Mouse (Mus musculus) liver (tissue): ENCODE measurements at regions not wholly inside any gene's neighbourhood (a gene's known extent, or its start where the extent isn't known, plus 50 kb on each side); places are given as distances from the start of the nearest gene placed in this dataset.

Experiments
- DNase-seq: peaks from one replicate; pipeline ENCODE4 v3.0.0-alpha.2; 2020; ENCODE audit warnings: mixed read lengths

DNA sequence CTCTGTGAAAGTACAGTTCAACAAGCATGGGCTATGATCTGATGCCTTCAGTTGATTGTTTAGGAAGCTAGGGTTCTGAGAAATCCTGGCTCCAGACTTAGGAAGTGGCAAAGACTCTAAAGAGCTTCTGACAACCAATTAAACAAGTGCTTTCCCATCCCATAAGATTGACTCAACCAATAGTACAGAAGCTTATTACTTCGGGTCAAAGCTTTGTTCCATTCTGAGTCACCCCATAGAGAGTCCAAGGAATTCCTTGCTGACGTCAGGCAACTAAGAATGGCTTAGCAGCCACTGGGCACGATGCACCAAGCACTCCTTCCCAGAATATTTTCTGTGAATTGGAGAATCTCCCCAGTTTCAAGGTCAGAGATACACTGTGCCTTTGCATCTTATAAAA lies 59.0 kb upstream of the Ntm start:
- DNase-seq: no peak

DNA sequence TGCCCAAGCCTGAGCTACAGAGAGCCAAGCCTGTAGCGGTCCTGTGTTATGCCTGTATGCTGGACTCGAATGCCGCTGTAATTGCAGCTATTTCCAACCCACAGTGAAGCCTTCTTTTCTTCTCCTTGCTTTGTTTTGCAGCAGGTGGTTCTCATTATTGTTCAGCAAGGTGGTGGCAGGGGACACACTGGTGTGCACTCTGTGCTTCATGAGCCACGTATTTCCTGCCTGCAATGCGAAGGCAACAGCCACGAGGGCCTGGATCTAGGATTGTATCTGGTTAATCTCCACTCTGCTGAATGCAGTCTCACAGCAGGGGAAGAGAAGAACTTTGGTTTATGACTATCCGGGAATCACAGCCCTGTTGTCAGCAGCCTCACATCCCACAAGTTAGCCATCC lies 62.3 kb upstream of the Ntm start:
- DNase-seq: no peak

DNA sequence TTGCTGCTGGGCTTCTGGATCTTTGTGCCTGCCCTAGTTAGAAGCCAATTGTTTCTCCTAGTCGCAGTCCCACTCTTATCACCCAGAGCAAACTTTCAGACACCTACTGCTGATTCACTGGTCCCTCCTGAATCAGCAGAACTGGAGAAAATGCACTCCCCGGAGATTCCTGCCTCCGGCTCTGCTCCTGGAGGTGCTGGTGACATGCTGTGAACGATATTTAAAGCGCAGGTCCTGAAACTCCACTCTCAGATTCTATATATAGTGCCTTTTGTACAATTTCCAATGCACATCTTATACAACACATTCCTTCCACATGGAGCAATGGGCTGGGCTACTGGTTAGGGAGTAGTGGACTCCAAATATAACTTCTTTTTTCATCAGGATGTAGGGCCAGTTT lies 64.0 kb upstream of the Ntm start:
- DNase-seq: no peak

DNA sequence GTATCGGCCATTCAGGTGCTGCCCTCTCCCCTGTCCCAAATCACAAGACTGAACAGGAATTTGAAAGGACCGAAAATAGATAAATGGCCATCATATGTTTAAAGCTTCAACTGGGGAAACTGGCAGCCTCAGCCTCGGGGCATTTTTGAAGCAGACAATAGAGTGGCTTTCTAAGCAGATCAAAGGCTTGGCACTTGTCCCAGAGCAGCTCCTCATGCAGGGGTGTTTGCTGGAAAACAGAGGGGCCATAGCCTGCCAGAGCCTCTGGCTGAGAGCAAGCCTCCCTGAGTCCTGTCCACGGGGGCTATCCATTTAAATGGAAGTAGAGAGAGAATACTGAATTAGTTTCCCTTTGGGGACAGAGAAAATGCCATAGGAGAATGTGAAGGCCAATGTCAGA lies 77.5 kb upstream of the Ntm start:
- no peak for DNase-seq

DNA sequence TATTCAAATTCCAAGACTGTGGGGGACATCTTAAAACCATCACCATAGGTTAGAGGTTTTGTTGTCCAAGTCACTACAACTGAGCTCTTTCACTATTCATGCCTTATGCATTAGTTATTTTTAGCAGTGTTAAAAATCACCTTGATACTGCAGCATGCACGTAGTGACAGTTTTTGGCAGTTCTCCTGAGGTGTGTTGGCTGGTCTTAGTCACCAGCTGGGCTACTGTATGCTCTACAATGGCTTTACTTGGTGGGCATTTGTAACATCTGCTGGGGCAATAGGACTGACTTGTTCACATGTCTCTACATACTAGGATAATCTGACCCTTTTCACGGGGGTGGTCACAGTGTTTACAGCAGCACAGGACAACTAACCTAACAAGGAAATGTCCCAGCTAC lies 101.6 kb upstream of the Ntm start:
- DNase-seq: no peak

DNA sequence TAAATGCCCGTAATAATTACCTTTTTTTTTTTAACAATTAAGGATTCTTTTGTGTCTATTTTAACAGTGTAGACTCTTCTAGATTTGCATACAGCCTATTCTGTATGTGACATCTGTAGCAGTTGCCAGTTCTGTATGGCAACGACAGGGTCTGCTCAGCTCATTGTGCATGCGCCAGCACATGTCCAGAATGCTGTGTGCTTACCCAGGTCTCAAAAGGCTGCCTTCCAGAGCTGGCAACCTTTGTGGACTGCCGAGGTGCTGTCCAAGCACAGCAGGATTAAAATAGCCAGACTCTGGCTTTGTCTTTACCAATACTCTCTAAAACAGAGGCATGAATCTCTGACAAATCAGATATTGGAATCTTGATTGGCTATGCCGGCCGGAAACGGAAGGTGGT lies 105.0 kb upstream of the Ntm start:
- DNase-seq: no peak

DNA sequence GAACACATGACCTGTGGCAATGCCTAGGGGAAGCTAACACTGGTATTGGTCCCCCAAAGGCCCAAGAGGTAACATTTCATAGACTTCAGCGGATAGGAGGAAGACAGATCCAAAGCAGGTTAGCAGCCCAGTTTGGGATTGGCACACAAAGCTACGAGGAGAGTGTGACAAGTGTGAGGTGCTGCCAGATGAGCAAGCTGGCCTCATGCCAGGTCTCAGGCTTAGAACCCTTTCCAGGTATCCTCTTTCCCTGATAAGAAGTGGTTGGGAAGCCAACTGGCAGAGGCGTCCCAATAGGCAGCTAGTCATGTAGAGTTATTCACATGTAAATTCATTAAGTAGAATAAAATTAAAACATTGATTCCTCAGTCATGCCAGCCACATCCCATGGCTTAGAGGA lies 112.3 kb upstream of the Ntm start:
- no peak for DNase-seq

DNA sequence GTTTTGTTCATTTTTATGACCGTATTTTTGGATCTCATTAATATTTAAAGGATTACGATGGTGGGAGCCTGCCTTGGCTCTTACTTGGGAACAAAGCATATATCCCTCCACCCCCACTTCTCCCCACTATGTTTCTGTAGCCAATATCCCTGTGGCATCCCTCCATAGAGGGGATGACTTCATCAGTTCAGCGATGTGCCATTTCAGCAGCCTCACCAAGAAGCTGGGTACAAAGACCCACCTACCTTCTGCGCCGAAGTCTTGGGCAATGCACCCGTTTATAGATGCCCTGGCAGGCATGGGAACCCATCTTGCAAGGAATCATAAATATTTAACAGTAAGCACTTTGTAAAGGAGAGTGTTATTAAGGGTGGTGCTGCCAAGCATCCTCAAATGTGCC lies 113.1 kb upstream of the Ntm start:
- DNase-seq: no peak

DNA sequence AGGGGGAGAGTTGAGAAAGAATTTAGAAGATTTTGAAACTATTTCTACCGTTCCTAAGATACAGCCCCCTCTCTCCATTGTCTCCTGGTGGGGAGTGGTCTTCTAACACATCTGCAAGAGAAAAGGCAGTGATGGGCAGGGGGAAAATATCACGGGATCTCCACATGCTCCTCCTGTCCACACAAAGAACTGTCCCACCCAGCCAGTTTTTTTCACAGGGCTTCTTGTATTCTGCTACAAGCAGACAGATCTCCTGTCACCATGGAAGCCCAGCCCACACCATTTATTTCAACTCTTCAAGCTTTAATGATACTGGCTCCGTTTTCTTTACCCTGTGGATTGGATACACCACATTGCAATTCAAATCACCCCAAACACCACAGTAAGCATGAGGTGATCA lies 113.5 kb upstream of the Ntm start:
- no peak for DNase-seq

DNA sequence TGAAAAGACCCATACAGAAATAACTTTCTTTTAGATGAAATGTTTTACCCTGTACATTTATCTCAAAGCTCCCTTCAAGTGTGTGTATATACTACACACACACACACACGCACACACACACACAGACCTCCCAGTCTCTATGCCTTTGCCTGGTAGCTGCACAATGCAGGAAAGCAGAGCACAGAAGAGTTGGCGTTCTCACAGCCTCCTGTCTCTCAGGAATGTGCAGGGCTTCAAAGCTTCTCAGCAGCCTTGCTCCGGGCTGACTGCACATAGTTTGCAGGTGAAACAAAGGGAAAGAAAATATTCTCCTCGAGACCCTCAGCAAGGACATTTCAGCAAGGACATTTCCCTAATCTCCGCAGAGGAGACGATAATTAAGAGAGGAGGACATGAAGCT lies 139.0 kb upstream of the Ntm start:
- no peak for DNase-seq

DNA sequence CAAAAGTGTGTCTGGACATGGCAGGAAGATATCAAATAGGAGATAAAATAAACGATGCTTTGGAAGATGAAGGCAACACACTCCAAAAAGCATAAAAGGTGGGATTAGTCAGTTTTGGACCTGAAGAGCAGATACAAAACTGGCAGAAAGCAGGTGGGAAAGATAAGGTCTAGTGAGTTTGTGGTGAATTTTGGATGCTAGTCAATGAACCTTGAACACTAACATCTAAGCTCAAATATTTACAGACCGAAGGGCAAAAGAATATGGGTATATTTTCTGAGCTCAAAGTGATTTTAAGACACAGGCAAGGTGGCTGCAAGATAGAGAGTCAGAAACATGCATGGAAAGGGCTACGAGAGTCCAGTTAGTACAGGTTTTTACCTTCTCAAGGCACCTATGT lies 159.4 kb upstream of the Ntm start:
- DNase-seq: no peak

DNA sequence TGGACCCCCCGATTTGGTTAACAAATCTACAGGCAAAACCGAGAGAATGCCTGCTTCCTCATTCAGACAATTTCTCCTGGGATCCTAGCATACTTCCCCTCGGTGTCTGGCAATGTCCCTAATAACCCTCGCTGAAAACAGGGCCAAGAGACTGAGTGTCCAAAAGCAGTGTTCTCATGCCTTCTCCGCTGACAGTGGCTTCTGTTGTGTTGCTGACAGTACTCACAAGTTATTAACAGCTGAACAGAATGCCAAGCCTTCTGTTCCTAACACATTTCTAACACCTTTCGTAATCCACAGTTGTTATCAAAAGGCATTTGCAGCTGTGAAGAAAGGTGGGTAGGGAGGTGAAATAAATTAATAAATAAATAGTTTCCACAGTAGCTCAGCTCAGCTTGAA lies 166.2 kb upstream of the Ntm start:
- DNase-seq: no peak

DNA sequence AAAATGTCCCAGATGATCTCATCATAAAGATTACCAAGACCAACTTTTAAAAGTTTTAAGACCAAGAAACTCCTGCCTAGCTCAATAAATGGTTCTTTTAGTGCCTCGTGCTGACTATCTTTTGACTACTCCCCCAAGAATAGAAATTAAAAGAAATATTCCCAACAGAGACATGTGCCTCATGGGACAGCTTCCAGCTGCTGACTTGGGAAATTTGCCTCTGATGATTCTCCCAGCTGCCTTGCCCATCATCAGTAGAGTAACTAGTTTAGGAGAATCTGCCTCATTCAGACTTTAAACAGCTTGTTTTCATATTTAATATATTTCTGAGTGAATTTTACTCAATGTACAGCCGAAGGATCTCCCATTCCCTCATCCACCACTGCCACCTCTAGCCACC lies 168.7 kb upstream of the Ntm start:
- DNase-seq: no peak

DNA sequence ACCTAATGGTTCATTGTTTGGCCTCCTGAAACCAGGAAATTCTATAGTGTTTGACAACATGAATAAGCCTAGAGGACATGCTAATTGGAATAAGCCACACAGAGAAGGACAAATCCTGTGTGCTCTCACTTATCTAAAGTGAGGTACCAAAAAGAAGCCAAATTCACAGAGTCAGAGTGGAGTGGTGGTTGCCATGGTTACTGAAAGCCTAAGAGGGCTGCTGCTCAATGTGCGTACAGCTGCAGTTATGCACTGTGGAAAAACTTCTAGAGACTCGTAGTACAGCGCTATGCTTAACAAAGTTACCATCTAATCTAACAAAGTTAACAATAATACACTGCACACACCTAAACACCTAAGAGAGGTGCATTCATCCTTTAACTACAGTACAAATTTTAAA lies 171.4 kb upstream of the Ntm start:
- DNase-seq: no peak

DNA sequence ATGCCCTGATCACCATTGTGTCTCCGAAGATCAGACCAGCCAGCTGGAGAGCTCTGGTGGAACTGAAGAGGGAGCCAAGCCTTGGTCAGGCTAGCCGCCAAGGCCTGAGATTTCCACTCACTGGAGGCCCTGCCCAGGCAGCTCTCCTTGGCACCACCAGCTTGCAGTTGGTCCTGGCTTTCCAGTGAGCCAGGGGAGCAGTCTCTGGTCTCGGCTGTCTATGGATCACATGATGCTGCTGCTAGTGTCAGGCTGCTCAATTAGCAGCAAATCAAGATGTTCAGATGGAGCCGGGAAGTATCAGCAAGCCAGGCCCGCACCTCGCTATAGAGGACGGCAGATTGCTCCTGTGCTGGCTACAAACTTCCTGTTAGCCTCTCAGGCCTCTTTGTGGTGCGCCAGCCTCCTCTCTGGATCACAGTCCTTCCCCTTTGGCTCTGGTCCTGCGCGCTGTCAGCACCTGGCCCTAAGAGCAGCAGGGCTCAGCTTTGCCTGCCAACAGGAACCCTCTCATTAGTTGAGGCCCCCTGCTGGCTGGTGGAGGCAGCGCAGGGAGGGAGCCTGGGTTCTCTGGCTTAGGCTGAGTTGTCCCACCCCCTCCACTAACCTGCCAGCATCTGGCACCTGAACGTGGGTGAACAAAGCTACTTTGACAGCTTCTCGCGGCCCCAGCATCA lies 174.8 kb upstream of the Ntm start:
- DNase-seq: peak; percentile 73

DNA sequence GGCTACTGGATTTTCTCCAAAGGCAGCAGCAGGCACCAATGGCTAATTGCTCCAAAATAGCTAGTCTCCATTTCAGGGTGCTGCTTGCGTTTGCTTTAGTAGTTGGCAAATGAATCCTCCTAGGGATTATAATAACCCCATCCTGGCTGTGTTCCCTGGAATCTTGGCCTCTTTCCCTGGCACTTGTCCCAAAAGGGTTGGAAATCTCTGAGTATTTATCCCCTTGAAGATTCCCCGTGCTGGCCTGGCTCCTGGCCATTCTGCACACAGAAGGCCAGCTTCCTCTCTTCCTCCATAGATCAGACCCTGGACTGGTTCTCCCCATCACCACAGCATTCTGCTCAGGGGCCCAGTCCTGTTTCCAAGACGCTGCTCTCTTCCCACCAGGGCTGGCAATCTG lies 177.2 kb upstream of the Ntm start:
- peak; percentile 42 for DNase-seq

DNA sequence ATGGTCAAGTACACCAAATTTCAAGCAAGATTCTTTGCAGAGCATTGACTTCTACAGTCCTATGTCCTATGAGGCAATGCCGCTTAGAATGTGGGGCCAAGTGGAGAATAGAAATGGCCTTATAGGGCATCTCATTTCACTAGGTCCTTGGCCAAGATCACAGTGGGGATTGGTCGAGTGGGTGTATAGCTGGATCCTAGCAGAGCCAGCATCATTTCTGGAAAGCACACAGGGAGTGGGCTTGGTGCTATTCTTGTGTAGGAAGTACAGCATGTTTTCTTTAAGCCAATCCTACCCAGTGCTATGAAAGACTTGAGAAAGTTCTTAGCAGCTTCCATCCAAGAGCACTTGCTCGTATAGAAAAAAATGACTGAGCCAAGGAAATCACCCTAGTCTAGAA lies 178.2 kb upstream of the Ntm start:
- DNase-seq: no peak

DNA sequence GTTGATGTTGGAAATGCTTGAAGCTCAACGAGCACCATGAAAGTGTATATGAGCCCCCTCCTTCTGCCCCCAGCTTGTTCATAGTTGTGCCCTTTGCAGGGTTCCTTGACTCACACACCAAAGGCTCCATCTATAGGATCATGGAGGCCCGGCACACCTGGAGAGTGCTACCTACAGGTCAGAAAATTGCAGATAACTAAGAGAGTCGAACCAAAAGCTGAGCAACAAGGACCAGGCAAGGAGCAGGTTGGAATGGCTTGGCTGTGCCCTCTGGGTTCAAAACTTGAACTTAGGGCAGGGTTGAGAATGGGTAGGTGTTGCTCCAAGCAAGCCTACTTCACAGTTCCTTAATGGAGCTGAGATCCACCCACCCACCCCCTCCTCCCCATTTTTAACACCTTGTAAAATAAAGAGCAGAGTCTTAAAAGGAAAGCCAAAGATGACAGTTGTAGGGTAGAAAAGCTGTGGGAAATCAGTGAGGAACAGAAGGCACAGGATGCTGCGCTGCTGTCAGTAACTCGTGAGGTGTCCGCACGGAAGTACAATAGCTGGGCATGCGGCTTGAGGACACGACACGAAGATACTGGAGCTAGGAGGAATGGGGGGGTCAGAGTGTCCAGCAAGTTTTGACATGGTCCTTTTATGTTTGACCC lies 180.0 kb upstream of the Ntm start:
- no peak for DNase-seq

DNA sequence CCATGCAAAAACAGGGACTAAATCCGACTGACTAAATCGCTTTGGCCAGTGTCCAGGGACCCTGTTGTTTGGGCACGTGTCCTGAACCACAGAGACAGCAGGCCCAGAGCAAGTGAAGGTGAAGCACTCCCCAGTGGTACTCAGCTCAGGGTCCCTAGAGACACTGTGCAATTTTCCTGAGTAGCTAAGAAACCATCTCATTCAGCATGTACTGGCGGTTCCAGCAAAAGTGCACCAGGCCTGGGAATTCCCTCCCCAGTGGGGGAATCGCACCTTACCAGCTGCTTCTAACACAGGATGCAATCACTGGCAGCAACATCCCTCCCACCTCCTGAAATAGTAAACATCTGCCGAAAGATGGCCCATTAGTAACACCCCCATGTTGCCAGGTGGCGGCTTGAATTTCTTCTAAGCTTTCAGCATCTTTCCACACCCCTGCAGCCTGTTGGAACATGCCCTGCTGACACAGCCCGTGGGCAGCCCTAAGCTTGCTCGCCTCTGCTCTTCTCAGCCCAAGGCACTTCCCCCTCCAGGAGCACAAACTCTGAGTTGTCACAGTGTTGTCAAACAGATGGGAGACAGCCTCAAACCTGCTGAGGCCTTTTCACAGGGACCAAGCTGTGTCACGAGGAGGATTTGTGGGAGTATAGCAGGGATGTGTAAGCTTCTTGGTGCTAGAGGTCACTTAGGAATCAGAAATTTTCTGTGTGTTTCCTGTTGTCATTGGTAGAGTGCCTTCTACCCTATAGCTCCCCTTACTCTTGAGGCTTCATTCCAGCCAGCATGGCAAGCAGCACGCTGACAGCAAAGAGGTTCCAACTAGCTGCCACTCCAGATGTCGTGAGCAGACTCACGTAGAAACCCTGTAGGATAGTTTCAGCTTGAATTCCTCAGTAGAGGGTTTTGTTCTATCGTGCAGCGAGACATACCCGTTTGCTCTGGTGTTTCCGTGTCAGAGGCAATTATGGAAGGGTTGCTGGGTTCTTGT lies 186.8 kb upstream of the Ntm start:
- no peak for DNase-seq

DNA sequence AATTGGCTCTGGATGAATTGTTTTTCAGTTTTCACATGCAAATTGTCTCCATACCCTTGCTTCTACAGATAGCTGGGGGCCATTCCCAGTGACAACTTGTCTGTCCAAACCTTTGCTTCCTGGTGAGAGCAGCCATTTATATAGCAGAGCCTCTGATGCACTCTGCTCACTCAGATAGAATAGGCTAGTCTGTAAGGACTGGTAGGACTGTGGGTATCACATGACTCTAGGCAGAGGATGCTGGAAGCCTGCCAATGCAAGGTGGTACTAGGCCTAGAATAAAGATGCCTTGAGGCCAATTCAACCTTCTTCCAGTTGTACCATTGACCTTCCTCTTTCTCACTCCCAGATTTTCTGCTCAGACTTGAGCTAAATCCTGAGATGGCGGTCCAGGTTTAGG lies 188.2 kb upstream of the Ntm start:
- no peak for DNase-seq

DNA sequence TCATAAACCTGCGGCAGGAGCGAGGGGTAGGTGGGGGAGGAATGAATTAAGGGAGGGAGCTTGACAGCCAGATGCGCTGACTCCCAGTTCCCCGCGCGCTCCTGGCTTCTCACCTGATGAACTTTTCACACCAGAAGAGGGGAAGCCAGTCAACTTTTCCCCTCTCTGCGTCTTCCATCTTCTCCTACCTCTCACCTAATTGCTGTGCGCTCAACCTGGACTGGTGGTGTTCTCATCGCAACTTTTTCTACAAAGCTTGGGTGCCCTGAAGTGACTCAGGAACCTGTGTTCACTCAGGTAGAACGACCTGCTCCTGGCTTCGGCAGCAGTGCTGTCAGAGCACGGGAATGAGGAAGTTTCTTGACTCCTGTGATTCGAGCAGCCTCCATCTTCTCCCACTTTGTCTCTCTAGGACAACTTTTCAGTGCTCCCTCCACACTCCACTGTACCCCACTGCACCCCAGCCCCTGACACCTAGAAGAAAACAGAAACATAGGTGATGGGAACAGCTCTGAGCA lies 203.4 kb upstream of the Ntm start:
- no peak for DNase-seq

DNA sequence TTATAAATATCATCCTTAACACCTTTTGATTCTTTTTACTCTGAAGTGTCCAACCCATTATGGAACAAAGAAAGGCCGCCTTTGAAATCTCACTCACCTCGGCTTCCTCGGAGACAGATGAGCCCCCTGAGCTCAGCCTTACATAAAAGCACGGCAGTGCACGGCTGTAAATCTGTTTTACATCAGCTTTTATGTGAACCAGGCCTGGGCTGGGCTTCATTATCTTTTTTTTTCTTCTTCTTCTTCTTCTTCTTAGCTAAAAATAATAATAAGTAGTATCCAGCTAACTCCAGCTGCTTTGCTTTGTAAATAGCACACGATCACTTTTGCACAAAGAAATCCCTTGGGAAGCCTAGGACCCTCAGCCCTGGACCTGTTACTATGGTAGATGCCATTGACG lies 204.3 kb upstream of the Ntm start:
- no peak for DNase-seq

DNA sequence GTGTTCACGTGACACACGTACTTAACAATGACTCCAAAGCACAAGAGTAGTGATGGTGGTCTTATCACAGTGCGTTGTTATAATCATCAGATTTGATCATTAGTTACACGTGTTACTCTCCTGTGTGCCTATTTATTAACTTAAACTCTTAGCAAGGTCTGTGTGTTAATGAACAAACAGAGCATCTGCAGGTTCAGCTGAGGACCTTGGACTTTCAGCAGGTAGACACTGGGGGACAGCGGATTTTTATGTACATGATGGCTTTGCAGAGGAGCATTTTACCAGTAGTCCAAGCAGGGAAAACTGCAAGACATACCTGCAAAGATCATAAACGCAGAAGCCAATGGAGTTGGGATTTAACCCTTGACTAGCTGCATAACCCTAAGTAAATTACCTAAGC lies 211.7 kb upstream of the Ntm start:
- no peak for DNase-seq

DNA sequence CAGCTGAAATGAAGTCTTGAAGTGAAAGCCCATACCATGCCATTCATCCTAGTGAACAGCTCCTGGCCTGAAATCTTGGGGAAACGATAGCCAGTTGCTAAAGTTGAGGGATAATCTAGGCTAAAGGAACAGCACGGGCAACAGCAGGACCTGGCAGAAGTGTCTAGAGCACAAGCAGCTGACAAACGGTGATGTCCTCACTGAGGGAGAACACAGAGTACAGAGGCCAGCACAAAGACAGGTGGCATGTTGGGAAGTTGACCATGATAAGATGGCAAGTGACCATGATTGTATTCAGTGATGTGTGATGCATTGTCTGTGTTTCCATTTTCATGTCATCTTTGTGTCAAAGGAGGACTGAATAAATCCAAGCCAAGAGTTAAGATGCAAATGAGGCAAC lies 212.4 kb upstream of the Ntm start:
- DNase-seq: no peak
